Mouse (Mus musculus) limb, embryonic 10.5 days (tissue): ENCODE results near the gene Hist1h2ae. TPM values are rescaled to one million over a fixed set of nuclear protein-coding genes. Genes with fewer than 3 reads are reported as not detected.

Source experiments
- DNase-seq: peaks from one replicate; pipeline ENCODE4 v3.0.0-alpha.2; 2017; ENCODE audit warnings: low spot score
- H3K27ac ChIP-seq: fragments of 300-500 bp; sonication (generic); 2 replicates; pipeline ENCODE4 v1.5.1; 2016; ENCODE audit warnings: mild to moderate bottlenecking
- H3K27me3 ChIP-seq: fragments of 300-500 bp; sonication (generic); 2 replicates; pipeline ENCODE4 v1.6.1; 2016; ENCODE audit warnings: low read depth, mild to moderate bottlenecking; ENCODE audit not compliant: poor library complexity, severe bottlenecking
- H3K36me3 ChIP-seq: fragments of 300-500 bp; sonication (generic); 2 replicates; pipeline ENCODE4 v1.6.1; 2016; ENCODE audit warnings: mild to moderate bottlenecking, moderate library complexity
- H3K4me1 ChIP-seq: fragments of 300-500 bp; sonication (generic); 2 replicates; pipeline ENCODE4 v1.6.1; 2016
- H3K4me3 ChIP-seq: fragments of 300-500 bp; sonication (generic); 2 replicates; pipeline ENCODE4 v1.5.1; 2016; ENCODE audit warnings: mild to moderate bottlenecking, moderate library complexity
- H3K9me3 ChIP-seq: fragments of 300-500 bp; sonication (generic); replicated peaks from 2 replicates; pipeline ENCODE4 v1.6.1; 2016; ENCODE audit warnings: mild to moderate bottlenecking
- WGBS: fragments of 180-500 bp; shearing (Covaris S2); methylation state at CpG from one replicate; pipeline ENCODE4 v1.1.7; 2016; 5-methylcytosine and 5-hydroxymethylcytosine counted together
- polyA plus RNA-seq: library from polyadenylated mRNA; unstranded; fragments of >200 nt; fragmentation: Nextera tagmentation; extraction: Ambion mirVana; gene quantifications from 2 replicates; pipeline ENCODE4 v1.2.1, GENCODE M21; 2016

Hist1h2ae gene
- 109 and 113 TPM in 2 replicates for polyA plus RNA-seq

DNA sequence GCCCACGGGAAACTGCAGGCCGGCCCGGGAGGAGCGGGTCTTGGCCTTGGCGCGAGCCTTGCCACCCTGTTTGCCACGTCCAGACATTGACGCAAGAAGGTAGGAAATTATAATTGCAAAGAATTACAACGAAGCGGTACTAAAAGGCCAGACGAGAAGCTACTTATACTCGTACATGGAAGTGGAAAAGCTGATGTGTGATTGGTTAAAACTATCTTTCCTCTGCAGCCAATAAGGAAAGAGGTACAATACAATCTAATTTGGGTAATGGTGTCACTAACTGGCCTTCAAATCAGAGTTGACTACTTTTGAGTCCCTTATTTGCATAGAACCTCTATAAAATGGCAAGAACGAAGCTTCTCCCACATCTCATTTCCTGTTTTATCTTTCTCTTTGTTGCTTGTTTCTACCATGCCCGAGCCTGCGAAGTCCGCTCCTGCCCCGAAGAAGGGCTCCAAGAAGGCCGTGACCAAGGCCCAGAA lies at the start of gene Hist1h2ae, which contains the start of gene Hist1h2bg:
TSS of gene Hist1h2ae (minus strand) at position 199 of the 482 bp plus-strand sequence.
TSS of gene Hist1h2bg (plus strand) at position 375 of the 482 bp plus-strand sequence.
- Histone ChIP-seq H3K4me1 (peaks cover 14% of the 10 kb centered on the region), H3K4me3 (peak within 1 kb of the TSS; percentile 54), H3K27ac (peak within 1 kb of the TSS; percentile 90), H3K27me3 (no peaks in the 10 kb centered on the region), H3K36me3 (no peaks in the 10 kb centered on the region), H3K9me3 (no peaks in the 10 kb centered on the region)
- 0% methylated on average over 18 of the region's 18 CpGs for WGBS
- peak; percentile 75 for DNase-seq

DNA sequence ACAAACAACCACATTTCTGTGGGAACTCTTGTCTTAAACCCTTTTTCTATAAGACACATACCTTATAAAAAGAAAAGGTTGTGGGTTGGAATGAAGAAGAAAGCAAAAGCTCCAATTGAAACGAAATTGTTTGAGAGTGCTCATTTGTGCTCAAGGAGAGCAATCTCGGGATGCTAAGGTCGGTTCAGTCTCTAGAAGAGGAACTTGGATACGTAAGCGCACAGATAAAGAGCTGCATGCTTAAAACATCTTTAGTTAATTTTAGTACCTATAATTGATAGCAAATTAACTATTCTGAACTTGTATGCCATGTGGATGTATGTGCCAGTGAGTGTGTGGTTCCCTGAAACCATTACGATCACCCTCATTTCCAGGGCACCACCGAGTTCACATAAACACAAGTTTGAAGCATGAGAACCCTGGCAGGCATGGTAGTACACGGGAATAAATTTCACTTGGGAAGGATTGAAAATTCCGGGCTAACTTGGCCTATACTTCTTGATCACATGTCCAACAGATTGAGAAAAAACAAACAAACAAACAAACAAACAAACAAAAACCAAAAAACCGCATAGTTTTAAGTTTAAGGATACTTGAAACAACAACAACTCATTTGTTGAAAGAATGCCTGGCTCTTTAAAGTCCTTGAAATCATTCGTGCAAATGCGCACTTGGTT lies 49.2 kb upstream of the Hist1h2ae start:
- H3K36me3 ChIP-seq: no peaks in the 10 kb centered on the region
- DNase-seq: no peak
- H3K4me1 ChIP-seq: peaks cover 18% of the 10 kb centered on the region
- peak overlapping the region; percentile 57 for H3K4me3 ChIP-seq
- WGBS: 61% methylated on average over 12 of the region's 12 CpGs
- peak overlapping the region; percentile 91 for H3K27ac ChIP-seq
- H3K27me3 ChIP-seq: no peaks in the 10 kb centered on the region
- H3K9me3 ChIP-seq: no peaks in the 10 kb centered on the region

- H3K4me1 ChIP-seq: no peaks in the 10 kb centered on the region
- no peaks in the 10 kb centered on the region for H3K27me3 ChIP-seq
- H3K27ac ChIP-seq: no peak overlapping the region
- no peak for DNase-seq
- no peaks in the 10 kb centered on the region for H3K36me3 ChIP-seq
- no peaks in the 10 kb centered on the region for H3K9me3 ChIP-seq
- 90% methylated on average over 3 of the region's 3 CpGs for WGBS
- H3K4me3 ChIP-seq: no peak overlapping the region
Measured at GRCm38 (mm10) chr13:23611638-23612037, 40.6 kb upstream of the Hist1h2ae start.

- no peak overlapping the region for H3K4me3 ChIP-seq
- WGBS: 68% methylated on average over 2 of the region's 2 CpGs
- DNase-seq: no peak
Measured at GRCm38 (mm10) chr13:23610393-23610792, 39.4 kb upstream of the Hist1h2ae start.

DNA sequence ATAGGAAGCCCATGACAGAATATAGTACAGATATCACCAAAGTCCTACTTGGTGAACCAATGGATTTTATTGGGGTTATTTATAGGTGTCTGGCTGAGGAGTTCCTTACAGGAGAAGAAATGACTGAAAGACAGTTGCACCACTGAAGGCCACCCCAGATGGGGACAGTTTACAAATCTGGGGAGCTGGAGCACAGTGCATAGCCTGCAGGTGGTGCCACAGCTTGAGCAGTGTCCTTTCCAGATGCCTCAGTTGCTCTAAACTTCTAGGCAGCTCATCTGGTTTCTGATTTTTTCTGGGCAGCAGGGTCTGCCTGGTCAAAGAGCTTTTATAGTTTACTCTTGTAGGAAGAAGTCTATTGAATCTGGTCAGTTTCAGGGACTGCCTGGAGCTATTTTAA lies 38.8 kb upstream of the Hist1h2ae start:
- no peak for DNase-seq
- Histone ChIP-seq H3K9me3 (no peaks in the 10 kb centered on the region), H3K4me1 (no peaks in the 10 kb centered on the region), H3K27me3 (no peaks in the 10 kb centered on the region), H3K4me3 (no peak overlapping the region), H3K27ac (no peak overlapping the region), H3K36me3 (no peaks in the 10 kb centered on the region)

More at GRCm38 (mm10) chr13:23610393-23610792, 39.4 kb upstream of the Hist1h2ae start:
- Histone ChIP-seq H3K9me3 (no peaks in the 10 kb centered on the region), H3K27ac (no peak overlapping the region), H3K4me1 (no peaks in the 10 kb centered on the region), H3K36me3 (no peaks in the 10 kb centered on the region), H3K27me3 (no peaks in the 10 kb centered on the region)

DNA sequence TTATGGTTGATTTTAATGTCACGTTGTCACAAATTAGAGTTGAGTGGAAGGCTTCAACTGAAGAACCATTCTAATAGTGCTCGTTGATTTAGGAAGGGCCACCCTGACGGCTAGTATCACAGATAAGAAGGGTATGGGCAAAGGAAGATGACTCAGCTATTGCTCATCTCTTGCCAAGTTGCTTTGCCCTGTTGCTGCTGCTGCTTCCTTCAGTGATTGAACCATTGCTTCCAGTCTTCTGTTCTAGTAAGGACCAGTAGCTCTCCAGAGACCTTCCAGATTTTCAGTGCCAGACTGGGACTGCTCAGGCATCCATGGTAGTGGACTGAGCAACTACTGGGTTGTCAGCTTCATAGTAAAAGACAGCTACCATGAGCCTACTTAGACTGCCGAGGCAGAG lies 38.2 kb upstream of the Hist1h2ae start:
- WGBS: 92% methylated on average over 4 of the region's 4 CpGs
- no peak for DNase-seq
- no peaks in the 10 kb centered on the region for H3K4me1 ChIP-seq
- H3K27ac ChIP-seq: no peak overlapping the region
- no peak overlapping the region for H3K4me3 ChIP-seq
- no peaks in the 10 kb centered on the region for H3K9me3 ChIP-seq
- H3K27me3 ChIP-seq: no peaks in the 10 kb centered on the region
- no peaks in the 10 kb centered on the region for H3K36me3 ChIP-seq

DNA sequence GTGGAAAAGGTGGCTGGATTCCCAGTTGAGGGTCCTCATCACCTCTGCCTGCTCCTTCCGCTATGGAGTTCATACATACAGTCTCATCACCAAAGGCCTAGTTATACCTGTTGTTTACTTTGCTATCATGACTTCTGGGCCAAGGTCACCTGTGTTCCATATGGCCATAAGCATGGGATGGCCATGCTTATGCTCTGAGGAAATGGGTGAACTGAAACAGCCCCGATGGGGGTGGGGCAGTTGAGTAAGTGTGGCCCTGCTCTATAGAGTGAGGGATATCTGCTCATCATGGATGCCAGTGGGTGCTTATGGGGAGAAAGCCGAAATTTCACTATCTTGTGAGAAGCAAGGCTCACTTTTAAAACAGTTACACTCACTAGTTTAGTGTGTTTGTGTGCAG lies 34.0 kb upstream of the Hist1h2ae start:
- H3K9me3 ChIP-seq: no peaks in the 10 kb centered on the region
- no peaks in the 10 kb centered on the region for H3K36me3 ChIP-seq
- no peak overlapping the region for H3K4me3 ChIP-seq
- no peaks in the 10 kb centered on the region for H3K4me1 ChIP-seq
- DNase-seq: no peak
- WGBS: 94% methylated on average over 3 of the region's 3 CpGs
- H3K27me3 ChIP-seq: no peaks in the 10 kb centered on the region
- no peak overlapping the region for H3K27ac ChIP-seq

- H3K9me3 ChIP-seq: no peaks in the 10 kb centered on the region
- H3K27ac ChIP-seq: no peak overlapping the region
- no peak for DNase-seq
- H3K36me3 ChIP-seq: no peaks in the 10 kb centered on the region
- H3K4me3 ChIP-seq: no peak overlapping the region
- no peaks in the 10 kb centered on the region for H3K27me3 ChIP-seq
- no peaks in the 10 kb centered on the region for H3K4me1 ChIP-seq
- WGBS: 81% methylated on average over 3 of the region's 3 CpGs
Measured at GRCm38 (mm10) chr13:23604452-23604851, 33.4 kb upstream of the Hist1h2ae start.

GRCm38 (mm10) chr13:23603182-23603699 lies 32.2 kb upstream of the Hist1h2ae start:
- 80% methylated on average over 7 of the region's 7 CpGs for WGBS
- Histone ChIP-seq H3K4me1 (no peaks in the 10 kb centered on the region), H3K4me3 (no peak overlapping the region), H3K36me3 (no peaks in the 10 kb centered on the region), H3K9me3 (no peaks in the 10 kb centered on the region), H3K27me3 (no peaks in the 10 kb centered on the region), H3K27ac (no peak overlapping the region)
- no peak for DNase-seq

DNA sequence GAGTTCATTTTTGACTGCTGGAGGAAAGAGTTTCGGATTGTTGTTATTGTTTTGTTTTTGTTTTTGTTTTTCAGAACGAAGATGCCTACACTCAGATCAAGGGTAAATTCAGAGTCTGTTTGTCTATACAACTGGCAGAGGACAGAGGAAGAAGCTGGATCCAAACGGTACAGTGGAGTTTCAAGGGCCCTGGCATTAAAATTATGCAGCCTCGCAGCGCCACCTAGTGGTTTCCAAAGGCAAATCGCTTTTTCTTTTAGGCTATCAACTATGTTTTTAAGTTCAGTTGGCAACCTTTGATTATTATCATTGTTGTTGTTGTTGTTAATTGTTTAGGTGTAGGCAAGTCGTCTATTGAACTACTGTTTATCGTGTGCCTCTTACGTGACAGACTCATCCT lies 26.9 kb upstream of the Hist1h2ae start:
- no peaks in the 10 kb centered on the region for H3K9me3 ChIP-seq
- H3K27ac ChIP-seq: no peak overlapping the region
- peaks cover 4% of the 10 kb centered on the region for H3K4me1 ChIP-seq
- no peaks in the 10 kb centered on the region for H3K36me3 ChIP-seq
- DNase-seq: peak; percentile 84
- WGBS: 6% methylated on average over 9 of the region's 9 CpGs
- no peak overlapping the region for H3K4me3 ChIP-seq
- H3K27me3 ChIP-seq: no peaks in the 10 kb centered on the region

DNA sequence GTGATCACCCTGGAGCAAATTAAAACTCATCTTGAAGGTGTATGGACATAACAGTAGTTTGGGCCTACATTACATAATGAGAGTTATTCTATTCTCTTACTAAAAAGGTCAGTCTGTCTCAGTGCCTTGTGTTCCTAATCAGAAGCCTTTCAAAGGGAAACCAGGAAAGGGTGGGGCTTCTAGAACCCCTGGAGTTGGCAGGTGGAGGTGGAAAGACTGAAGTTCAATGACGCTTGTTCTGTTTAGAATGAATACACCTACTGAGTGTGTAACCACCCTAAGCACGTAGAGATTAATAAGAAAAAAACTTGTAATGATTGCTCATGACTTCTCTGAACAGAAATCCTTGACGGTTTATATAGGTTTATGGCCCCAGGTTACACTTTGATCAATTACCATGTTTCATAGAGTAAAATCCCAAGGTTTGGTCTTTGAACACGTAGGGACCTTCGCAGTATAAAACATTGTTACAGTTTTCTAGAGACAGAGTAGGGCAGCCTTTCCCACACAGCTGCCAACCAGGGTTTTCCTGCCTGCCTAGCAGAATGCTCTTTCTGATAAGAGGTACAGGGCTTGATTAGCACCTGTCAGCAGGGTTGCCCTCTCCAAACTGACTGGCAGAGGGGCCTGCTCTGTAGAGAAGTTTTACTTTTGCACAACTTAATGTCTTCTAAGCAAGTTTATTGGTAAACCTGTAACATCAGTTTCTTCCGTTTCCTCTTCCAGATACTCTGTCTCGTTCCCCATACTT lies 24.8 kb upstream of the Hist1h2ae start:
- H3K4me1 ChIP-seq: peaks cover 11% of the 10 kb centered on the region
- 85% methylated on average over 7 of the region's 7 CpGs for WGBS
- no peaks in the 10 kb centered on the region for H3K27me3 ChIP-seq
- no peaks in the 10 kb centered on the region for H3K36me3 ChIP-seq
- no peak overlapping the region for H3K27ac ChIP-seq
- no peaks in the 10 kb centered on the region for H3K9me3 ChIP-seq
- no peak overlapping the region for H3K4me3 ChIP-seq
- no peak for DNase-seq

DNA sequence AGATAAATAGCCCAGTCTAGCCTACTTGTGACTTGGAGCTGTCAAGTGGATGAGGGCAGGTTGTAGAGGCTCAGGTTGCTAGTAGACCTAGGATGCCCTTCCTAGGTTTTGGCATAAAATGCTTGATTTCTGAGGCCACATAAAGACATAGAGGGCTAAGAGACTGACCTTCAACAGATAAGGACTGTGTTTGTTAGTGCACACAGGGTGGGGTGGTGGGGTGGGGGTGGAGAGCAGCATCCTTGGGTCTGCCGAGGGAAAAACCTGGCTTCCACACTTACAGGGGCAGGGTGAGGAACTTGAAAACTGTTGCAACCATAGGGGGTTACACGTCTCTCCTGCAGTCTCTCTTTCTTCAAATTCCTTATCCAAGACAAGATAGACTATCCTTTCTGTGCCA lies 24.2 kb upstream of the Hist1h2ae start:
- no peaks in the 10 kb centered on the region for H3K9me3 ChIP-seq
- DNase-seq: no peak
- WGBS: 91% methylated on average over 2 of the region's 2 CpGs
- H3K36me3 ChIP-seq: no peaks in the 10 kb centered on the region
- no peak overlapping the region for H3K4me3 ChIP-seq
- no peaks in the 10 kb centered on the region for H3K27me3 ChIP-seq
- no peak overlapping the region for H3K27ac ChIP-seq
- H3K4me1 ChIP-seq: peaks cover 11% of the 10 kb centered on the region
